Comparison of ENCODE assay signal across 10 mouse cellular contexts in genomic region chr16:44538401-44539395, GRCm38 (mm10). TPM values are rescaled to one million over a fixed set of nuclear protein-coding genes. Genes with fewer than 3 reads are reported as not detected.
DNase-seq lines count a peak whose midpoint lies in the region; ATAC-seq and TF ChIP-seq lines count a peak whose summit lies in the region.
"Had no signal": no experiment of that assay in that cellular context is flagged by ENCODE, and none has a peak within 500 bp of the region (broad histone marks: within the 10 kb centered on the region; RNA-seq: fewer than 3 reads in every experiment).

No protein-coding gene starts in this region.

- TF ChIP-seq CTCF in midbrain, postnatal 0 days (IDR thresholded peaks at IDR 0.05) = 0 out of 2 replicates have a peak, but pooled peaks have one; percentile 3

- H3K36me3 ChIP-seq in kidney, embryonic 15.5 days = no peaks in the 10 kb centered on the region
- H3K36me3 ChIP-seq in embryonic facial prominence, embryonic 13.5 days = 0 out of 2 replicates have a peak, but pooled peaks cover 6% of the 10 kb centered on the region
- no peaks in the 10 kb centered on the region for H3K36me3 ChIP-seq in hindbrain, embryonic 13.5 days
- no peaks in the 10 kb centered on the region for H3K36me3 ChIP-seq in midbrain, postnatal 0 days (ENCODE audit: insufficient read depth, low read length)

- no peaks in the 10 kb centered on the region for H3K27me3 ChIP-seq in kidney, embryonic 15.5 days
- no peaks in the 10 kb centered on the region for H3K27me3 ChIP-seq in embryonic facial prominence, embryonic 13.5 days
- no peaks in the 10 kb centered on the region for H3K27me3 ChIP-seq in hindbrain, embryonic 13.5 days
- no peaks in the 10 kb centered on the region for H3K27me3 ChIP-seq in midbrain, postnatal 0 days (ENCODE audit: insufficient read depth, low read length)

- H3K9ac ChIP-seq in kidney, embryonic 15.5 days = no peak overlapping the region
- 0 out of 2 replicates have a peak overlapping the region, but pooled peaks have one; percentile 21 for H3K9ac ChIP-seq in embryonic facial prominence, embryonic 13.5 days
- H3K9ac ChIP-seq in hindbrain, embryonic 13.5 days = no peak overlapping the region
- H3K9ac ChIP-seq in midbrain, postnatal 0 days (replicated peaks; ENCODE audit: low read length, poor library complexity, severe bottlenecking) = no peak overlapping the region

- 0 out of 2 replicates have a peak overlapping the region, but pooled peaks have one; percentile 12 for H3K4me2 ChIP-seq in kidney, embryonic 15.5 days
- peak overlapping the region; percentile 27; the same call in 1 of the 2 replicates for H3K4me2 ChIP-seq in embryonic facial prominence, embryonic 13.5 days
- H3K4me2 ChIP-seq in hindbrain, embryonic 13.5 days = peak overlapping the region; percentile 8; the same call in 1 of the 2 replicates
- H3K4me2 ChIP-seq in midbrain, postnatal 0 days (ENCODE audit: low read depth, low read length, poor library complexity, severe bottlenecking) = no peak overlapping the region

- no peak overlapping the region for H3K4me3 ChIP-seq in kidney, embryonic 15.5 days (replicated peaks)
- no peak overlapping the region for H3K4me3 ChIP-seq in embryonic facial prominence, embryonic 13.5 days
- H3K4me3 ChIP-seq in hindbrain, embryonic 13.5 days = no peak overlapping the region
- H3K4me3 ChIP-seq in midbrain, postnatal 0 days (ENCODE audit: low read depth, low read length) = no peak overlapping the region

- no peak; the same call in 1 of the 2 replicates for ATAC-seq in kidney, embryonic 15.5 days (replicated peaks; ENCODE audit: low FRiP score)
- no peak for ATAC-seq in embryonic facial prominence, embryonic 13.5 days (ENCODE audit: insufficient number of reproducible peaks, insufficient read depth, low FRiP score, low TSS enrichment, low read depth)
- no peak; the same call in 1 of the 2 replicates for ATAC-seq in hindbrain, embryonic 13.5 days (ENCODE audit: low FRiP score)
- ATAC-seq in midbrain, postnatal 0 days (ENCODE audit: low FRiP score) = no peak

- H3K9me3 ChIP-seq in kidney, embryonic 15.5 days (replicated peaks) = no peaks in the 10 kb centered on the region
- H3K9me3 ChIP-seq in embryonic facial prominence, embryonic 13.5 days = no peaks in the 10 kb centered on the region
- H3K9me3 ChIP-seq in hindbrain, embryonic 13.5 days = no peaks in the 10 kb centered on the region
- H3K9me3 ChIP-seq in midbrain, postnatal 0 days (ENCODE audit: low read length) = no peaks in the 10 kb centered on the region

- peaks cover 67% of the 10 kb centered on the region for H3K4me1 ChIP-seq in kidney, embryonic 15.5 days
- H3K4me1 ChIP-seq in embryonic facial prominence, embryonic 13.5 days = peaks cover 89% of the 10 kb centered on the region
- H3K4me1 ChIP-seq in hindbrain, embryonic 13.5 days (replicated peaks) = peaks cover 77% of the 10 kb centered on the region
- H3K4me1 ChIP-seq in midbrain, postnatal 0 days (ENCODE audit: insufficient read depth, low read length) = peaks cover 11% of the 10 kb centered on the region; the same call in 1 of the 2 replicates

- H3K27ac ChIP-seq in kidney, embryonic 15.5 days = peak overlapping the region; percentile 60
- peak overlapping the region; percentile 57 for H3K27ac ChIP-seq in embryonic facial prominence, embryonic 13.5 days
- H3K27ac ChIP-seq in hindbrain, embryonic 13.5 days = peak overlapping the region; percentile 72
- no peak overlapping the region for H3K27ac ChIP-seq in midbrain, postnatal 0 days (ENCODE audit: low read depth, low read length)

- no peak for DNase-seq in kidney, postnatal 25 days
- DNase-seq in midbrain, postnatal 0 days (ENCODE audit: low spot score) = no peak
- DNase-seq in left cerebral cortex, postnatal 14 days (ENCODE audit: low spot score in 2 of 2) = no peak
- no peak for DNase-seq in gastrocnemius, postnatal 25 days
- no peak for DNase-seq in right cerebral cortex, adult 2 months (ENCODE audit: low spot score in 2 of 2)
- DNase-seq: kidney, adult 9 months had no signal

- intact Hi-C loops in left cerebral cortex, postnatal 14 days (cut with DNase I) = no loop called here

- 36% methylated on average over 16 of the region's 16 CpGs for WGBS in kidney, embryonic 15.5 days
- 46% methylated on average over 16 of the region's 16 CpGs for WGBS in embryonic facial prominence, embryonic 13.5 days
- WGBS in hindbrain, embryonic 13.5 days = 41% methylated on average over 16 of the region's 16 CpGs
- 45% methylated on average over 16 of the region's 16 CpGs for WGBS in midbrain, postnatal 0 days

RNA-seq across cellular contexts. Expression of gene Boc, which starts 20.0 kb away (rescaled TPM):
- 19.1 and 24.2 TPM in 2 replicates for polyA plus RNA-seq in kidney, embryonic 15.5 days (2015; fragmentation: Nextera tagmentation; extraction: Ambion mirVana)
- polyA plus RNA-seq in embryonic facial prominence, embryonic 13.5 days (2015; fragmentation: Nextera tagmentation; extraction: Ambion mirVana) = 51.1 and 53.9 TPM in 2 replicates
- 14.0 and 17.2 TPM in 2 replicates for polyA plus RNA-seq in hindbrain, embryonic 13.5 days (2015; fragmentation: Nextera tagmentation; extraction: Ambion mirVana)
- 13.5 and 24.9 TPM in 2 replicates for total RNA-seq in midbrain, postnatal 0 days (2014; rRNA removed)
- polyA plus RNA-seq in midbrain, postnatal 0 days (2015; fragmentation: Nextera tagmentation; extraction: Ambion mirVana) = 2.7 and 3.9 TPM in 2 replicates
- total RNA-seq in left cerebral cortex, postnatal 14 days (2021) = 10 to 100 TPM; 19.5 to 23.9 TPM
- 1 to 10 TPM; 4.0 to 5.7 TPM for total RNA-seq in gastrocnemius, postnatal 25 days (2021)
- total RNA-seq: megakaryocyte-erythroid progenitor cell, adult 5-6 weeks had no signal
